Mouse (Mus musculus) embryo, embryonic 10 days (tissue): ENCODE measurements around the gene Rsg1.

Source experiments
- DNase-seq: peaks from one replicate; pipeline ENCODE4 v3.0.0-alpha.2; 2015; ENCODE audit warnings: low spot score

Gene Rsg1

GRCm38 (mm10) chr4:141274485-141275341 lies 61.0 kb downstream of the Rsg1 start:
- DNase-seq = peak; percentile 55
